Mouse (Mus musculus) stomach, embryonic 16.5 days (tissue): ENCODE measurements around the gene Fbxo46. TPM values are rescaled to one million over a fixed set of nuclear protein-coding genes. Genes with fewer than 3 reads are reported as not detected.

Experiments used
- ATAC-seq: fragments of 200-750 bp; cut with Nextera tagmentation; 2 replicates; pipeline ENCODE4 v1.8.0; 2017; ENCODE audit warnings: moderate number of reproducible peaks, moderate TSS enrichment; ENCODE audit not compliant: insufficient read depth, low FRiP score
- H3K27ac ChIP-seq: fragments of 300-500 bp; sonication (generic); 2 replicates; pipeline ENCODE4 v1.5.1; 2014; ENCODE audit warnings: low read length
- H3K27me3 ChIP-seq: fragments of 300-500 bp; sonication (generic); 2 replicates; pipeline ENCODE4 v1.6.1; 2014; ENCODE audit warnings: low read length, control low read depth, mixed read lengths; ENCODE audit not compliant: control insufficient read depth, insufficient read depth
- H3K36me3 ChIP-seq: fragments of 300-500 bp; sonication (generic); 2 replicates; pipeline ENCODE4 v1.6.1; 2014; ENCODE audit warnings: low read length; ENCODE audit not compliant: control insufficient read depth, insufficient read depth
- H3K4me1 ChIP-seq: fragments of 300-500 bp; sonication (generic); 2 replicates; pipeline ENCODE4 v1.6.1; 2014; ENCODE audit warnings: low read length, control low read depth, mixed read lengths; ENCODE audit not compliant: control insufficient read depth, insufficient read depth
- H3K4me2 ChIP-seq: fragments of 300-500 bp; sonication (generic); 2 replicates; pipeline ENCODE4 v1.6.1; 2014; ENCODE audit warnings: low read depth, low read length, mixed read lengths
- H3K4me3 ChIP-seq: fragments of 300-500 bp; sonication (generic); replicated peaks from 2 replicates; pipeline ENCODE4 v1.5.1; 2014; ENCODE audit warnings: mild to moderate bottlenecking, low read length
- H3K9ac ChIP-seq: fragments of 300-500 bp; sonication (generic); 2 replicates; pipeline ENCODE4 v1.6.1; 2014; ENCODE audit warnings: low read length
- H3K9me3 ChIP-seq: fragments of 300-500 bp; sonication (generic); replicated peaks from 2 replicates; pipeline ENCODE4 v1.6.1; 2016; ENCODE audit warnings: low read length, control low read depth; ENCODE audit not compliant: control insufficient read depth
- WGBS: fragments of 180-500 bp; shearing (Covaris S2); extraction: QIAGEN DNeasy Blood & Tissue Kit; methylation state at CpG from one replicate; pipeline ENCODE4 v1.1.7; 2014; 5-methylcytosine and 5-hydroxymethylcytosine counted together
- polyA plus RNA-seq: library from polyadenylated mRNA; unstranded; fragments of >200 nt; fragmentation: Nextera tagmentation; extraction: Ambion mirVana; gene quantifications from 2 replicates; pipeline ENCODE4 v1.2.1, GENCODE M21; 2015

Gene Fbxo46
- polyA plus RNA-seq, 1 experiment from 2014 or later, result 13.5 TPM

DNA sequence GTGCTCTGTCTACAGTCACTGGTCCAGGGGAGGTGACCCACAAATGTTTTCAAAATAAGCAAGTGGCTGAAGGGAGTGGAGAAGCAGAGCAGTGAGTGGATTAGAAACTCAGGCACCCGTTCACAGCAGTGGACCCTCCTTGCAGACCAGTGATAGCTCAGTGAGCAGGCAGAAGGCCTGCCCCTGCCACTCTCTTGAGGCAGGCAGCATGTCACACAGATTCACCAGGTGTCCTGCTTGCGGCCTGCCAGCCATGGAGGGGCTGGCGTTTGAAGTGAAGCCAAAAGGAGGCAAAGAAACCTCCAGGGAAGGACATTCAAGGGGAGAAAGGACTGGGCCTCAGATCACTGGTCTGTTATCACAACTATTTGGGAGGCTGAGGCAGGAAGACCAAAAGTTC is 40.9 kb upstream of the Fbxo46 start:
- H3K4me3 ChIP-seq, result no peak overlapping the region
- H3K4me1 ChIP-seq, result peaks cover 39% of the 10 kb centered on the region
- no peak overlapping the region for H3K9ac ChIP-seq
- H3K9me3 ChIP-seq, result no peaks in the 10 kb centered on the region
- ATAC-seq, result no peak
- no peak overlapping the region for H3K27ac ChIP-seq
- H3K27me3 ChIP-seq, result no peaks in the 10 kb centered on the region
- no peak overlapping the region for H3K4me2 ChIP-seq
- WGBS, result 86% methylated on average over 3 of the region's 3 CpGs
- peaks cover 11% of the 10 kb centered on the region; the same call in 1 of the 2 replicates for H3K36me3 ChIP-seq

GRCm38 (mm10) chr7:19080451-19080950 is 39.2 kb upstream of the Fbxo46 start:
- no peak overlapping the region for H3K4me3 ChIP-seq
- no peaks in the 10 kb centered on the region for H3K9me3 ChIP-seq
- H3K4me2 ChIP-seq, result no peak overlapping the region
- no peak overlapping the region for H3K9ac ChIP-seq
- no peak for ATAC-seq
- peaks cover 54% of the 10 kb centered on the region for H3K4me1 ChIP-seq
- H3K27me3 ChIP-seq, result no peaks in the 10 kb centered on the region
- no peak overlapping the region for H3K27ac ChIP-seq
- peaks cover 11% of the 10 kb centered on the region; the same call in 1 of the 2 replicates for H3K36me3 ChIP-seq
- 87% methylated on average over 19 of the region's 19 CpGs for WGBS

- WGBS, result 79% methylated on average over 4 of the region's 4 CpGs
- H3K27me3 ChIP-seq, result no peaks in the 10 kb centered on the region
- H3K27ac ChIP-seq, result peak overlapping the region; percentile 45
- peaks cover 15% of the 10 kb centered on the region; the same call in 1 of the 2 replicates for H3K36me3 ChIP-seq
- H3K9ac ChIP-seq, result no peak overlapping the region
- no peak for ATAC-seq
- H3K4me2 ChIP-seq, result no peak overlapping the region
- H3K9me3 ChIP-seq, result no peaks in the 10 kb centered on the region
- H3K4me1 ChIP-seq, result peaks cover 61% of the 10 kb centered on the region
- no peak overlapping the region for H3K4me3 ChIP-seq
Observed at GRCm38 (mm10) chr7:19082171-19082570, 37.5 kb upstream of the Fbxo46 start.

DNA sequence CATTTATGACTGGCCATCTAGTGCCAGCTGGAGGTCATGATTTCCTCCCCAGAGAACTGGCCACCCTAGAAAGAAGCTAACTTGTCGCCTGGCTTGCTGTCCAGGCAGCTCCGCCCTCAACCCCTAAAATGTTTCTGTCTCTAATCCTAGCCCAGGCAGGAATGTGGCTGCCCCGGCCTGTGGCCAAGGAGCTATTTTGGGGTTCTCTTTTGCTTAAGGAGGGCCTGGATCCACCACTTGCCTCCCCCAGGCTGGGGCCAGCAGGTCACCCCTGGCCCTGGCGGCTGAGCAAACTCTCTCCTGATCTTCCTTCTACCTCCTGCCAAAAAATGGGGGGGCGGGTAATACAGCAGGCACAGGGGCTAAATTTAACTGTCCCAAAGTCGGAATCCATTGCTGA is 36.6 kb upstream of the Fbxo46 start:
- ATAC-seq, result peak; percentile 6; the same call in 1 of the 2 replicates
- Histone ChIP-seq H3K27me3 (no peaks in the 10 kb centered on the region), H3K4me1 (peaks cover 53% of the 10 kb centered on the region), H3K4me3 (peak overlapping the region; percentile 52; the same call in 1 of the 2 replicates), H3K27ac (peak overlapping the region; percentile 45), H3K9me3 (no peaks in the 10 kb centered on the region), H3K36me3 (peaks cover 16% of the 10 kb centered on the region; the same call in 1 of the 2 replicates), H3K9ac (peak overlapping the region; percentile 24; the same call in 1 of the 2 replicates), H3K4me2 (peak overlapping the region; percentile 60)
- WGBS, result 31% methylated on average over 6 of the region's 6 CpGs

- peak within 1 kb of the TSS; percentile 52 for H3K4me3 ChIP-seq
- H3K4me2 ChIP-seq, result peak within 1 kb of the TSS; percentile 60
- no peaks in the 10 kb centered on the region for H3K9me3 ChIP-seq
- no peaks in the 10 kb centered on the region for H3K27me3 ChIP-seq
- ATAC-seq, result peak; percentile 60; the same call in 1 of the 2 replicates
- 25% methylated on average over 10 of the region's 10 CpGs for WGBS
- peaks cover 23% of the 10 kb centered on the region for H3K36me3 ChIP-seq
- peak within 1 kb of the TSS; percentile 74 for H3K9ac ChIP-seq
- peaks cover 53% of the 10 kb centered on the region for H3K4me1 ChIP-seq
- H3K27ac ChIP-seq, result peak within 1 kb of the TSS; percentile 80
Observed at GRCm38 (mm10) chr7:19083701-19084100, 36.0 kb upstream of the Fbxo46 start, which contains the start of gene Dmpk. TSS of gene Dmpk (plus strand) at chr7:19083849.

GRCm38 (mm10) chr7:19084277-19084771 is 35.3 kb upstream of the Fbxo46 start:
- Histone ChIP-seq H3K4me1 (peaks cover 53% of the 10 kb centered on the region), H3K27ac (peak overlapping the region; percentile 80), H3K36me3 (peaks cover 28% of the 10 kb centered on the region), H3K9ac (peak overlapping the region; percentile 74), H3K27me3 (no peaks in the 10 kb centered on the region), H3K4me2 (peak overlapping the region; percentile 60), H3K4me3 (peak overlapping the region; percentile 52), H3K9me3 (no peaks in the 10 kb centered on the region)
- ATAC-seq, result peak; percentile 2; the same call in 1 of the 2 replicates
- WGBS, result 45% methylated on average over 6 of the region's 6 CpGs

DNA sequence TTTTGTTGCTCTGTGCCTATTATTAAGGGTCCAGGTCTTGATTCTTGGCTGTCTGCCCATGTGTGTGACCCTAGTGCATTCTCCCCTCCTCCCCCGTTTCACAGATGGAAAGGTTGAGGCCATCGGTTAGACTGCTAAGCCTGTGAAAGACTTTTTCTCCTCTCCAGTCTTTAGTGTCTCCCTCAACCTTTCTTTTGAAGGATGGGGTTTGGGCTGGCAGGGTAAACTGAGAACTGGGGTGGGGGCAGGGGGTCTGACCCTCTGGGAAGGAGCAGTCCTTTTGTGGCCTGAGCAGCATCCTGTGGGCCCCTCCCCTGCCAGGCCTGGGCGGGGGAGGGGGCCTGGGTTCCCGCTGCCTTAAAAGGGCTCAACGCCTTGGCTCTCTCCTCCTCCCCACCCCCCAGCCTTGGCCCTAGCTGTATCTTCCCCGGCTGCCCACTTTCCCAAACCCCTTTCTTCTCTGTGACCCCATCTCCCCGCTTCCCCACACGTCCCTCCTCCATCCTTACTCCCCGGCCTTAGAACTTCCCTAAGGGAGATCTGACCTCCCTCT is 34.7 kb upstream of the Fbxo46 start:
- H3K27me3 ChIP-seq, result no peaks in the 10 kb centered on the region
- H3K36me3 ChIP-seq, result peaks cover 28% of the 10 kb centered on the region
- no peak for ATAC-seq
- WGBS, result 21% methylated on average over 9 of the region's 9 CpGs
- H3K9ac ChIP-seq, result peak overlapping the region; percentile 74
- peaks cover 53% of the 10 kb centered on the region for H3K4me1 ChIP-seq
- H3K27ac ChIP-seq, result peak overlapping the region; percentile 80
- H3K4me3 ChIP-seq, result peak overlapping the region; percentile 52
- H3K4me2 ChIP-seq, result peak overlapping the region; percentile 60
- no peaks in the 10 kb centered on the region for H3K9me3 ChIP-seq

GRCm38 (mm10) chr7:19085495-19085894 is 34.2 kb upstream of the Fbxo46 start:
- H3K4me2 ChIP-seq, result peak overlapping the region; percentile 60
- H3K4me1 ChIP-seq, result peaks cover 53% of the 10 kb centered on the region
- peak overlapping the region; percentile 80 for H3K27ac ChIP-seq
- peak overlapping the region; percentile 74 for H3K9ac ChIP-seq
- peak overlapping the region; percentile 52 for H3K4me3 ChIP-seq
- peaks cover 23% of the 10 kb centered on the region; the same call in 1 of the 2 replicates for H3K36me3 ChIP-seq
- H3K27me3 ChIP-seq, result no peaks in the 10 kb centered on the region
- H3K9me3 ChIP-seq, result no peaks in the 10 kb centered on the region
- ATAC-seq, result no peak
- WGBS, result 15% methylated on average over 6 of the region's 6 CpGs

DNA sequence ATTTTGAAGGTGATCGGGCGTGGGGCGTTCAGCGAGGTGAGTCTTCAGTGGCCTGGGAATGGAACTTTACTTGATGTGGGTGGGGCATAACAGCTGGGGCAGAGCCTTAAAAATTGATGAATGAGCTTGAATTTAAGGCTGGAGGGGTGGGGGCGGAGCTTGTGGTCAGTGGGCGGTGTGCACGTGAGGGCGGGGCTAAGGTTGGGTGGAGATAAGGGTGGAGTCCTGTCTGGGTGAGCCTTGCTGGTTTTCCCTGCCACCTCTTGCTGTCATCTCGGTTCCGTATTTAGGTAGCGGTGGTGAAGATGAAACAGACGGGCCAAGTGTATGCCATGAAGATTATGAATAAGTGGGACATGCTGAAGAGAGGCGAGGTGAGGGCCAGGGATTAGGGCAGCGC is 33.6 kb upstream of the Fbxo46 start:
- ATAC-seq, result peak; percentile 42; the same call in 1 of the 2 replicates

More for the DNA sequence above, 33.6 kb upstream of the Fbxo46 start:
- H3K27me3 ChIP-seq, result no peaks in the 10 kb centered on the region
- peaks cover 17% of the 10 kb centered on the region; the same call in 1 of the 2 replicates for H3K36me3 ChIP-seq
- H3K4me3 ChIP-seq, result peak overlapping the region; percentile 52
- peak overlapping the region; percentile 74 for H3K9ac ChIP-seq
- WGBS, result 7% methylated on average over 14 of the region's 14 CpGs
- H3K27ac ChIP-seq, result peak overlapping the region; percentile 80
- no peaks in the 10 kb centered on the region for H3K9me3 ChIP-seq
- H3K4me1 ChIP-seq, result peaks cover 53% of the 10 kb centered on the region
- peak overlapping the region; percentile 60 for H3K4me2 ChIP-seq
